Mouse (Mus musculus) heart, embryonic 14.5 days (tissue): ENCODE measurements around the gene Eno2. TPM values are rescaled to one million over a fixed set of nuclear protein-coding genes. Genes with fewer than 3 reads are reported as not detected.

Experiments
- ATAC-seq: fragments of 200-750 bp; cut with Nextera tagmentation; 2 replicates; pipeline ENCODE4 v1.8.0; 2017; ENCODE audit warnings: low read depth, moderate TSS enrichment; ENCODE audit not compliant: insufficient number of reproducible peaks, insufficient read depth, low FRiP score
- H3K27ac ChIP-seq, 2 experiments: fragments of 200-500 bp in 1 of 2; fragments of 300-500 bp in 1 of 2; sonication (generic) in 1 of 2; replicated peaks in 1 of 2; 2 replicates each; pipeline ENCODE4 v1.5.1; 2012 to 2014; ENCODE audit warnings: low read depth in 2 of 2, low read length in 2 of 2, control low read depth in 1 of 2, mild to moderate bottlenecking in 1 of 2, mixed read lengths in 1 of 2; ENCODE audit not compliant: control insufficient read depth in 1 of 2, insufficient read depth in 1 of 2
- H3K27me3 ChIP-seq: fragments of 300-500 bp; sonication (generic); 2 replicates; pipeline ENCODE4 v1.6.1; 2014; ENCODE audit warnings: mild to moderate bottlenecking, low read length, control low read depth; ENCODE audit not compliant: control insufficient read depth, insufficient read depth
- H3K36me3 ChIP-seq: fragments of 300-500 bp; sonication (generic); 2 replicates; pipeline ENCODE4 v1.6.1; 2014; ENCODE audit warnings: mild to moderate bottlenecking, control low read depth, low read length, mixed read lengths; ENCODE audit not compliant: control insufficient read depth, insufficient read depth
- H3K4me1 ChIP-seq, 2 experiments: fragments of 200-500 bp in 1 of 2; fragments of 300-500 bp in 1 of 2; sonication (generic) in 1 of 2; 2 replicates each; pipeline ENCODE4 v1.6.1; 2012 to 2014; ENCODE audit warnings: low read length in 2 of 2, control low read depth in 1 of 2, mixed read lengths in 1 of 2; ENCODE audit not compliant: control insufficient read depth in 2 of 2, insufficient read depth in 2 of 2
- H3K4me2 ChIP-seq: fragments of 300-500 bp; sonication (generic); 2 replicates; pipeline ENCODE4 v1.6.1; 2014; ENCODE audit warnings: mild to moderate bottlenecking, low read length
- H3K4me3 ChIP-seq, 2 experiments: fragments of 200-500 bp in 1 of 2; fragments of 300-500 bp in 1 of 2; sonication (generic) in 1 of 2; 2 replicates each; pipeline ENCODE4 v1.5.1; 2012 to 2014; ENCODE audit warnings: low read length in 2 of 2, mild to moderate bottlenecking in 2 of 2, control low read depth in 1 of 2, low read depth in 1 of 2, moderate library complexity in 1 of 2; ENCODE audit not compliant: control insufficient read depth in 1 of 2, insufficient read depth in 1 of 2
- H3K9ac ChIP-seq: fragments of 300-500 bp; sonication (generic); 2 replicates; pipeline ENCODE4 v1.6.1; 2014; ENCODE audit warnings: mild to moderate bottlenecking, low read length
- H3K9me3 ChIP-seq: fragments of 300-500 bp; sonication (generic); 2 replicates; pipeline ENCODE4 v1.6.1; 2016; ENCODE audit warnings: low read length, control low read depth; ENCODE audit not compliant: control insufficient read depth
- WGBS: fragments of 180-500 bp; shearing (Covaris S2); extraction: QIAGEN DNeasy Blood & Tissue Kit; methylation state at CpG from one replicate; pipeline ENCODE4 v1.1.7; 2014; 5-methylcytosine and 5-hydroxymethylcytosine counted together
- polyA plus RNA-seq: library from polyadenylated mRNA; unstranded; fragments of >200 nt; fragmentation: Nextera tagmentation; extraction: Ambion mirVana; gene quantifications from 2 replicates; pipeline ENCODE4 v1.2.1, GENCODE M21; 2014

Eno2 gene
- 4.2 TPM in 2 replicates for polyA plus RNA-seq

DNA sequence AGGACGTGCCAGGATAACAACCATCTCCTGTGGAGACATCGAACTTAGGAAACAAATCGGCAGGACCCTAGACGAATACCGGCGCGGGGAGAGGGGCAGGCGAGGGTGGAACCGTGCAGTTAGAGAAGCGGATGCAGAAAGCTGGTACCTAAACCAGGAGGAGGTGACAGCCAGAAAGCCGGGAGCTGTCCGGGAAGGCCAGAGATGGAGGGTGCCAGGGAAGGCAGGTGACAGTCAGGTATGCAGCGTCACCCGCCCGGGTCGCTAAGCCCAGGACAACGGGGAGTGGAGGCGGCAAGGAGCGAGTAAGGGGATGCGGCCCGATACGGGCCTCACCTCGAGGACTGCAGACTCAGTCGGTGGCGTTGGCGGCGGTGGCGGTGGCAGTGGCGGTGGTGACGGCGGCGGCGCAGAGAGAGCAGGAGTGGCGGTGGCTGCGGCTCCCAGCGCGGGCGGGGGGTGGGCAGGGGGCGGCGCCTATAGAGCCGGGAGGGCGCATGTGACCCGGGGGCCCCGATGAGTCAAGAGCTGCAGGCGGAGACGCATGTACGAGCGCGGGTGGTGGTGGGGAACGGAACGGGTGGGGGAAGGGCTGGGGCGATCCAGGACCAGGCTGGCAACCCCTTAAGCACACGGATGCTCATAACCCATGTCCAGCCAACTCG lies at the start of gene Eno2:
Eno2 (minus strand) TSS at position 573 of the 665 bp plus-strand sequence.
- peak within 1 kb of the TSS; percentile 55 to 58 for H3K4me3 ChIP-seq
- H3K27me3 ChIP-seq = peaks cover 4% of the 10 kb centered on the region; the same call in 1 of the 2 replicates
- H3K4me2 ChIP-seq = peak within 1 kb of the TSS; percentile 91
- H3K27ac ChIP-seq = peak within 1 kb of the TSS in 1 of 2 experiments; percentile 9; a peak in 1 of 4 replicates
- under 1% methylated on average over 54 of the region's 54 CpGs for WGBS
- H3K4me1 ChIP-seq = peaks cover 21 to 24% of the 10 kb centered on the region in 2 experiments
- ATAC-seq = peak; percentile 71
- H3K9me3 ChIP-seq = no peaks in the 10 kb centered on the region
- H3K36me3 ChIP-seq = no peaks in the 10 kb centered on the region
- peak within 1 kb of the TSS; percentile 71 for H3K9ac ChIP-seq

DNA sequence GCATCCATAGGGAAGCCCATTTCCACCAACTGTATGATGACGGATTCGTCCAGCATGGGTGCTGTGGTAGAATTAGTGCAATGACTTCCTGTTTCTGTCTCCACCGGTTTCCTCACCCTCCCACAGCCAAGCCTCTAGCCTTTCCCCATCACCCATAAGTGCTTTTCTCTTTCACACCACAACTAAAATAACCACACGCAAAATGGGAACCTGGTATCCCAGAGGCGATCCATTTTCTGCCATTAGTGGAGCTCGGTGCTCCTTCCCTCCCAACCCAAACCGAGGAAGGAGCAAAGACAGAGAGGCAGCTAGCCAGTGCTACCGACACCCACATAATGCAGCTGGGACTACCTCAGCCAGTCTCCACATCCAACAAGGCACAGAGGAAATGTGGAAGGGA lies 48.5 kb upstream of the Eno2 start:
- no peak for ATAC-seq
- Histone ChIP-seq H3K4me3 (no peak overlapping the region), H3K4me2 (no peak overlapping the region), H3K4me1 (peaks cover 6 to 9% of the 10 kb centered on the region in 2 experiments), H3K9ac (no peak overlapping the region), H3K36me3 (peaks cover 79% of the 10 kb centered on the region), H3K27me3 (no peaks in the 10 kb centered on the region), H3K9me3 (no peaks in the 10 kb centered on the region), H3K27ac (no peak overlapping the region)
- 83% methylated on average over 8 of the region's 8 CpGs for WGBS

DNA sequence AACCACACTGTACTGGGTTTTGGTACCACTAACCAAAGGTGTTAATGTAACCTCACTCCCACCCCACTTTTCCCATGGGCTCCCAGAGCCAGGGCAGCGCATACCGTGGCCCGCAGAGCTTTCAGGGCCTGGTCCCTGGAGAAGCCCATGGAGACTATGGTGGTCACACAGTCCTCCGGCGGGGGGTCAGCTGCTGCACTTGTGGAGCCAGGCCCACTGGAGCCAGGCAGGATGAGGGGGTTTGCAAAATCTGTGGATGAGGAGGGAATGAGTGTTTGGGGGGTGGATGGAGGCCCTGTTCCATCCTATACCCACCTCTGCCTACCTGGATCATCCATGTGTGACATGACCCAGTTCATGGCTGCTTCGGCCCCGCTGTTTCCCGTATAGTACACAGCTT lies 48.1 kb upstream of the Eno2 start:
- Histone ChIP-seq H3K4me3 (no peak overlapping the region), H3K36me3 (peaks cover 77% of the 10 kb centered on the region), H3K9me3 (no peaks in the 10 kb centered on the region), H3K27me3 (no peaks in the 10 kb centered on the region), H3K27ac (no peak overlapping the region), H3K9ac (no peak overlapping the region), H3K4me1 (peaks cover 8 to 11% of the 10 kb centered on the region in 2 experiments), H3K4me2 (no peak overlapping the region)
- 95% methylated on average over 8 of the region's 8 CpGs for WGBS
- ATAC-seq = no peak

DNA sequence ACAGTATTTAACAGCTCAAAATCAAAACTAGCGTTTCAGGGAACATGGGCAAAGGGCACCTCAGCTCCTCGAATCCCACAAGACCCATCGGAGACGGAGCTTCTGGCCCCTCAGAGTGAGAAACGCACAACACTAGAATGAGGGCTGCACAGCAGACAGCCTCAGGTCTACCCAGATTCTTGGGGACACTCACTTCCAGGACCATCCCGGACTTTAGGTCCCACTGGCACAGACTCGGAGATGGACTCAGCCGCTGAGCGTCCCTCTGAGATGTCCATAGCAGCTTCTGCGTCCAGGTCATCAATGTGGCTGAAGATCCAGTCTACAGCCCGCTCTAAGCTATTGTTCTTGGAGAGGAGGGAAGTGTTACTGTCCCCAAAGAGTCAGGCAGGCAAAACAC lies 47.7 kb upstream of the Eno2 start:
- Histone ChIP-seq H3K9ac (no peak overlapping the region), H3K4me3 (no peak overlapping the region), H3K4me2 (no peak overlapping the region), H3K4me1 (peaks cover 10 to 15% of the 10 kb centered on the region in 2 experiments), H3K27me3 (no peaks in the 10 kb centered on the region), H3K9me3 (no peaks in the 10 kb centered on the region), H3K27ac (no peak overlapping the region), H3K36me3 (peaks cover 77% of the 10 kb centered on the region)
- ATAC-seq = no peak
- 97% methylated on average over 11 of the region's 11 CpGs for WGBS

DNA sequence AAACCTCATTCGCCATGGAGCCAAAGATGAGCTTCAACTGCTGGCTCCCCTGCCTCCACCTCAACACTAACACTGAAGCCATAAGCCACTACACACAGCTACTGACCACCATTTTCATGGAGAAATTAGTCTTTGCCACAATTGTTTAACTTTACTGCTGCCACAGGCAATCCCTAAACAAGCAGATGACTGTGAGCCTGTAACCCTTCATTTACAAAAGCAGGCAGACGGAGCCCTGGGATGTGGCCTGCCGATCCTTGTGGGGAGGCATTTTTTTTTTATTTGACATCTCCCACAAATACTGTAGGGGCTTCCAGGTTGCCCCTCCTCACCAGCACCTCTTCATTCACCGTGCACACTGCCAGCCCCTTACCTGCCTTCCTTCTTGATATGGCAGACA lies 47.1 kb upstream of the Eno2 start:
- ATAC-seq = no peak
- peaks cover 13 to 20% of the 10 kb centered on the region in 2 experiments for H3K4me1 ChIP-seq
- H3K36me3 ChIP-seq = peaks cover 77% of the 10 kb centered on the region
- H3K9me3 ChIP-seq = no peaks in the 10 kb centered on the region
- no peak overlapping the region for H3K4me3 ChIP-seq
- H3K27me3 ChIP-seq = no peaks in the 10 kb centered on the region
- H3K27ac ChIP-seq = no peak overlapping the region
- no peak overlapping the region for H3K4me2 ChIP-seq
- 93% methylated on average over 4 of the region's 4 CpGs for WGBS
- H3K9ac ChIP-seq = no peak overlapping the region

DNA sequence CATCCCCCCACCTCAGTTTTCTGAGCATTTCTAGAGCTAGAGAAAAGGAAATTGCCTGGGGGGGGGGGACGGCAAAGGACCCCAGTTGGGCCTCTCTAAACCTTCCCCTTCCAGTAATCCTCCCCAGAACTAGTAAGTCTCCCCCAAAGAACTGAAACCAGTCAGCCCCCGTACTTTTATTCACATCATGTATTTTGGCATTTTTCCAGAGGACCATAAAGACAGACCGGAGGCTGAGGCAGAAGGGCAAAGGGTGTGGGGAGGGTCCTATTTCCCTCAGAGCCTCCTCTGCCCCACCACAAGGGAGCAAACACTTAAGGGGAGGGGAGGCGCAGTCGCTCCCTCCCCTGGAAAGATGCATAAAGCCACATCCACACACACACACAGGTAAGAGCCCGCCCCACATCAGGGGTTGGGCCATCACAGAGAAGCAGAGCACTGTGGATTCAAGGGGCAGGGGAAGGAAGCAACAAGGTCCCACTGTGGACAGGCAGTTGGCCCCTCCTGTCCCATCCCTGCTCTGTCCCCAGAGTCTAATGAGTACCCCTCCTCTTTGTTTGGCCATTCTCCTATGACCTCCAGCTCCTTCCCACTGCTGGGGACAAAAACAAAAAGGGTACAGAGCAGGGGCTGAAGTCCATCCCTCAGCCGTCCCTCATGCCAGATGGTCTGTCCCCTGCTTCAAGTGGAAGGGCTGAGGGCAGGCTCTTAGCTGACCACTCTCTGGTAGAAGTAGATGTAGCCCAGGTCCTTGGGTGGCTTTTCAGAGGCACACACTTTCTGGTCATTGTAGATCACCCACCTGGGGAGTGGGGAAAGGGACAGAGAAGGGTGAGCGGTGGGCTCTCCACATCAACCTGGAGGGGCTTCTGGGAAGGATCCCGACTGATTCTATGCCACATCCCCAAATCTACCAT lies 45.6 kb upstream of the Eno2 start:
- Histone ChIP-seq H3K9ac (no peak overlapping the region), H3K4me1 (peaks cover 13 to 30% of the 10 kb centered on the region in 2 experiments), H3K27me3 (no peaks in the 10 kb centered on the region), H3K4me2 (peak overlapping the region; percentile 74; the same call in 1 of the 2 replicates), H3K27ac (no peak overlapping the region), H3K36me3 (peaks cover 77% of the 10 kb centered on the region), H3K9me3 (no peaks in the 10 kb centered on the region), H3K4me3 (no peak overlapping the region)
- no peak for ATAC-seq
- WGBS = 71% methylated on average over 9 of the region's 9 CpGs

DNA sequence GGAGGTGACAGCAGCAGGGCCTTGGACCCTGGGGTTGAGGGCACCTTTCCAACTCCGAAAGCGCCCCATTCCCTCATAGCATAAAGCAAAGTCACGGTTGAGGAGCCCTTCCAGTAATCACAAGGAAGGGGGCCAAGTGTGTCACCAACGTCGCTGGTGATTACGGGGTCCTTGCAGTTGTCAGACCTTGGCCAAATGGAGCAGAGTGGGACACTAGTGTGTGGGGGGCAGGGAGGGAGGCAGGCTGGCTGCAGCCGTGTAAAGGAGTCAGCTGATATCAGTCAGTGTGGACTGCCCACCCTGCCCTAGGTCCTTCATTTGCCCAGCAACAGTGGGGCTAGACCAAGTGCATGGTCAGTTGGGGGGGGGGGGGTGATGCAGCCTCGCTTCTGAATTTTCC lies 45.0 kb upstream of the Eno2 start:
- H3K9ac ChIP-seq = no peak overlapping the region
- H3K27ac ChIP-seq = peak overlapping the region; percentile 10 to 99; a peak in 2 of 4 replicates
- H3K4me2 ChIP-seq = peak overlapping the region; percentile 74
- no peaks in the 10 kb centered on the region for H3K27me3 ChIP-seq
- 26% methylated on average over 7 of the region's 8 CpGs for WGBS
- H3K4me1 ChIP-seq = peaks cover 18 to 36% of the 10 kb centered on the region in 2 experiments
- H3K36me3 ChIP-seq = peaks cover 73% of the 10 kb centered on the region
- peak overlapping the region; percentile 59 to 90 for H3K4me3 ChIP-seq
- H3K9me3 ChIP-seq = no peaks in the 10 kb centered on the region
- ATAC-seq = no peak; the same call in 1 of the 2 replicates
